Mouse (Mus musculus) common myeloid progenitor, adult 5-6 weeks (primary cell): ENCODE data around the gene Grm2. TPM values are rescaled to one million over a fixed set of nuclear protein-coding genes. Genes with fewer than 3 reads are reported as not detected.
"Not testable (repeated sequence)": the region's sequence is repeated elsewhere in the genome, so short reads cannot be mapped to it uniquely, and the experiment has no call there.

Experiments used
- ATAC-seq: replicated peaks from 2 replicates; pipeline ENCODE4 v1.8.0; 2016; ENCODE audit warnings: low read depth, mild to moderate bottlenecking, moderate TSS enrichment, inconsistent platforms; ENCODE audit not compliant: poor library complexity, severe bottlenecking
- total RNA-seq: library from RNA; stranded (forward); fragments of 200-1000, 187-1606 nt; gene quantifications from 2 replicates; pipeline ENCODE4 v1.2.3, GENCODE M21; 2017

Gene Grm2
- total RNA-seq, 1 experiment from 2014 or later, result not detected

DNA sequence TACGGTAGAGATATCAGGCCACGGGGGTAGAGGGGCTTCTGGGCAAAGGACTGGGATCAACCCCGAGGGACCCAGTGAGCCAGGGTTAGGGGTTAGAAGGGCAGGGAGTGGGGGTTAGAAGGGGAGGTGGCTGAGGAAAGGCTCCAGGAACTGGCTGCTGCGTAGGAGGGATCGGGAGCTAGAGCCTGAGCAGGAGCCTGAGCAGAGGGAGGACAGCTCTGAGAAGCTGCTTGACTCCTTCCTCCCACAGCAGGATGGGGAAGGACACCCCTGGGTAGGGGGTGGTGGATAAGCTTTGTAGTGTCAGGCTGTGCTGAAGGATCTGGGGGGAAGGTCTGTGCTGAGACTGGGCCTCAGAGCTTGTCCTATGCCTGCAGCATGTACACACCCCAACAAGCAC is 938 bp upstream of the Grm2 start:
- ATAC-seq, result no peak

DNA sequence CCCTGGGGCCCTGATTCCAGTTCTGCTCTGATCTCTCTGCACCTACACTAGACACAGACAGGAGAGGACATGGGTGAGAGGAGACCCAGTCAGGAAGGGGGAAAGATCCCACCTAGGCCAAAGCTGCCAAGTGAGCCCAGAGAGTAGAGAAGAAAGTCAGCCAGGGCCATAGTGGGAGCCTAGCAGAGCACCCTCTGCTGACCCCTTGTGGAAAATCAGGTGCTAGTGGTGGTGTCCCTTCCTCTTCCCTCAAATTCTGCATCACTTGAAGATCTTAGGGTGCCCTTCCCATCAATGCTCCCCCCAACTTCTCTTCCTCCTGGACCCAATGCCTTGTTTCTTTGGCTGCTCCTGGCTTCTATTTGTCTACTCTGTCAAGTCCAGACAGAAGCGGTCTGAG is 3.2 kb downstream of the Grm2 start:
- ATAC-seq, result no peak

DNA sequence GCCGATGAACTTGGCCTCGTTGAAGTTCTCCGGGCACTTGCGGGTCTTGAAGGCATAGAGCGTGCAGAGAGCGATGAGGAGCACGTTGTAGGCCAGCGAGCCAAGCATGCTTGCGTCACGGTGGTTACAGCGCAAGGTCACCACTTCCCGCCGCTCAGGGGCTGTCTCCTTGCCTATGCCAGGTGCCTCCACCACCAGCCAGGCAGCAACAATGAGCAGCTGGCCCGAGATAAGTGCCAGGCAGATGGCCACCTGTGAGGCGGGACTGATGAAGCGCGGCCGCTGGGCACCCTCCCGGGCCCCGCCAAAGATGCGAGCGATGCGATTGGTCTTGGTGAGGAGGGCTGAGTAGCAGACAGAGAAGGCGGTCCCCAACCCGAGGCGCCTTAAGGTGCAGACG is 8.7 kb downstream of the Grm2 start:
- no peak for ATAC-seq

GRCm38 (mm10) chr9:106645684-106646271 is 10.1 kb downstream of the Grm2 start:
- ATAC-seq, result no peak

- ATAC-seq, result 0 out of 2 replicates have a peak, but pooled peaks have one; percentile 48
Observed at GRCm38 (mm10) chr9:106643787-106644186, 12.1 kb downstream of the Grm2 start.

- ATAC-seq, result peak; percentile 98
Observed at GRCm38 (mm10) chr9:106643128-106643527, 12.8 kb downstream of the Grm2 start.

DNA sequence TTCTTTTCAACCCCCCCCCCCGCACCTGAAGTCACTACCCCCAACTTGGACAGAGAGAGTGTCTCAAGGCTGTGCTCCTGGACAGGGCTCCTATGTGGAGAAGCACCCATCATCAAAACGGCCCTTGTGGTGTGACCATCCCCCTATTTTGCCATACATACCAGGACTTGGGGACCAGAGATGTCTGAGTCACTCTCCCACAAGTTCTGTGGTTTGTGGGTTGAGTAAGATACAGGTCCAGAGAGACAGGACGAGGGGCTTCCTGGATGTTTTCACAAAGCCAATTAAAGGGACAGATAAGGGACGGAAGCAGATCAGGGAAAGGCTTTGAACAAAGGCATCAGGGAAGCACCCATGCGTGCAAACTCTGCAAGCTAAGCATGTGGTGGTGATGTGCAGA is 14.5 kb downstream of the Grm2 start:
- no peak for ATAC-seq

- ATAC-seq, result no peak
Observed at GRCm38 (mm10) chr9:106638154-106638553, 17.7 kb downstream of the Grm2 start.

- ATAC-seq, result no peak
Observed at GRCm38 (mm10) chr9:106632185-106632584, 23.7 kb downstream of the Grm2 start.

DNA sequence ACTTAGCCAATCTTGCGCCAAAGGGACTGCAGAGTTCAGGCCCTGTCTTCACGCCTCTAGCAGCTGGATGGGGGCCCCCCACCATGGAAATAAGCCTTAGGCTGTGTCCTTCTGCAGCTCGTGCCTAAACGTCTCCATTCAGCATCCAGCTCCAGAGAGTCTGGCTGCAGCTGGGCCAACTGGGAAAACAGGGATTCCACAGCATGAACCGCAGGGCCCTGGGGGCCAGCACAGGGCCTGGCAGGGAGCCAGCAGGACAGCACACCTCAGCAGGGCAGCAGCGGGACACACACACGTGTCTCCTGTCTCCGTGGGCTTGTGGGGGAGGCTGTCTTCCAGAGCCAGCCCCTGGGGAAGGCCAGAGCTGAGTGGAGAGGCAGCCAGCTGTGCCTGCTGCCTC is 28.1 kb downstream of the Grm2 start:
- ATAC-seq, result not testable (repeated sequence)

GRCm38 (mm10) chr9:106626282-106626681 is 29.6 kb downstream of the Grm2 start, which contains the start of gene Iqcf6:
Gene Iqcf6 (plus strand): TSS chr9:106626582.
- ATAC-seq, result no peak

- no peak for ATAC-seq
Observed at GRCm38 (mm10) chr9:106617496-106617895, 38.4 kb downstream of the Grm2 start.

- no peak for ATAC-seq
Observed at GRCm38 (mm10) chr9:106616306-106616705, 39.6 kb downstream of the Grm2 start.

GRCm38 (mm10) chr9:106614616-106615015 is 41.3 kb downstream of the Grm2 start:
- no peak for ATAC-seq

- no peak for ATAC-seq
Observed at GRCm38 (mm10) chr9:106613951-106614350, 41.9 kb downstream of the Grm2 start.

DNA sequence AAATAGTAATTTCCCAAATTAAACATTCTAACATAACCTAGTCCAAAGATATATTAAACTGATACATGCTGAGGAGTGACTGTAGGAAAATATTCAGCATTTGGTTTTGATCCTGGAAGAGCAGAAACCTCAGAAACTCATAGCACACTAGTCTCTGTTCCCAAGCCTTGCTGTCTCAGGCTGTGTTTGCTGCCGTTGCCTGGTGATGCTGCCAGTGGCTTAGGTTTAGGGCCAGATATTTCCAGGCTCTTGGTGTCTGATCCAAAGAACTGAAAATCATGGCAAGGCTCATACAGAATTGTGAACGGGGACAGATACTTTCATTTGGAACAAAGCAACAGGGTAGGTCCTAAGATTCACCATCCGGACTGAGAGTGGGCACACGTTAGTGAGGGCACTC is 45.2 kb downstream of the Grm2 start:
- no peak for ATAC-seq

GRCm38 (mm10) chr9:106600546-106600945 is 55.3 kb downstream of the Grm2 start:
- peak; percentile 50; the same call in 1 of the 2 replicates for ATAC-seq

- ATAC-seq, result no peak
Observed at GRCm38 (mm10) chr9:106598466-106598865, 57.4 kb downstream of the Grm2 start.

DNA sequence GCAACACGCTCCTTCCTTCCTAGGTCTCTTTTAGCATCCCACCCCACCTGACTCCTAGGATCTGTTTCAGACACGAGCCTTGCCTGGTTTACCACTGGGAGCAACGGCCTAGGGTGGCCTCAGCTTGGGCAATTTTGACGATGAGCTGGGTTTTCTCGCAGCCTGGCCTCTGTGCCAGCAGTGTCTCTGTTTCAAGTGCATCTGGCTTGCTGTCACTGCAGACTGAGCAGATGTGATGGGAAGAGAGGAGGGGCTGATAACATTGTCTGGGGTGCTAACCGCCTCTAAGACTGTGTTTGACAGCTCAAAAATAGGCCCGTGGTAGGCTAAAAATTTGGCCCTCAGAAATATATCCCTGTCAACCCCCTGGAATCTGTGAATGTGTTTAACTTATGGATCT is 60.0 kb downstream of the Grm2 start:
- no peak for ATAC-seq

GRCm38 (mm10) chr9:106595402-106595801 is 60.5 kb downstream of the Grm2 start:
- ATAC-seq, result not testable (repeated sequence)
